Mouse (Mus musculus): Measurements from ENCODE around the gene Man1a2. TPM values are rescaled to one million over a fixed set of nuclear protein-coding genes. Genes with fewer than 3 reads are reported as not detected.

Man1a2 gene
- total RNA-seq (2022) = 100 to 1,000 TPM; 128 to 161 (median 154) TPM

DNA sequence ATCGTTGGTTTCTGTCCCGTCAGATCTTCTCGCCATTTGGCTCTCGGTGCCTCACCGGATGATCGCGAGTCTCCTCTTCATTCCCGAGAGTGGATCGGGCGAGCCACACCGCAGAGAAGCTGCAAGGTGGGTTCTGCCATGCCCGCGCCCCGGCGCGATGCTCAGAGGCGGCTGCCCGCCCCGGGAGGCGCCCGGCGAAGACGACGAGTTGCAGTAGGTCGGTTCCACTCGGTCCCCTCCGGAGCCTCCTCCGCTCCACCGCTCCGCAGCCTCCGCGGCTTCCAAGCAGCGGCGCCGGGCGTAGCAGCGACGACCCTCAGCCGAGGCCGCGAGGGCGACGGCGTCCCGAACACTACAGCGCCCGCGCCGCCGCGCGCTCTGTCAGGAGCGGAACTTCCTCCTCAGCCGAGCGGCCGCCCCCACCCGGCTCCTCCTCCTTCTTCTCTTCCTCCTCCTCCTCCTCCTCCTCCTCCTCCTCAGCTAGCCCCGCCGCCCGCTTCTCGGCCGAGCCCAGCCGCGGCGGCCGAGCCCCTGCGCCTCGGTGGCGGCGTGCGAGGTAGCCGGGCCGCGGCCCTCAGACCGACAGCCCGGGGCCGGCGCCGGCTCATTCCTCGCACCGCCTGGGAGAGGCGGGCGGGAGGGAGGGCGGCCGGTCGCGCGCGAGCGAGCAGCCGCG lies at the start of gene Man1a2:
Gene Man1a2, minus strand, starts transcription at position 417 of the 676 bp plus-strand sequence.
- peak; percentile 73 for DNase-seq (ENCODE audit: low spot score in 2 of 2)

DNA sequence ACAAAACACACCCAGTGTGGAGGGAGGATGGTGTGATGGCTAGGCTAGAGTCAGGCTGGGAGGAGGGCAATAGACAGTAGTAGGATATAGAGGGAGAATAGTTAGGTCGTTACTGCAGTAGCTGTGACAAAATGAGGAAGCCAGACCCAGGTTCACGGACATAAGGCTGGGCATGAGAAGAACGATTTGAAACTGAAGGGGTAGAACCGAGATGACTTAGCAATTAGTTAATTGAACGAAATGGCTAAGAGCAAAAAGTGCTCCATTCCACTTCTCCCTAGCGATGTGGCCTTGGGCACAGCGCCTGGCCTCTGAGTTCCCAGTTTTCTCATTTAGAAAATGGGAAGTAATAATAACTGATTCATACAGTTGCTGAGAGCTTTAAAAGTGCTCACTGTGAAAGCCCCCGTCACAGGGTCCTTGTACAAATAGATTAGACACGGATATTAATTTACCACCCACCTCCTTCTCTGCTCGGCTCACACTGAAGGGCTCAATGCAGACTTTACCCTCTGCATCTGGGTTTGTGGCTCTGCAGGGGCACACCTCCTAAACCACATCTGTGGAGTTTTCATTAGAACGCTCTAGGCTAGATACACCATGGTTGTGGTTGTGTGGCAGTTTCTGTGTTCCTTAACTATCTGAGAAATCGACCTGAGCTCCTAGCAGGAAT lies 49.3 kb upstream of the Man1a2 start:
- no peak for DNase-seq (ENCODE audit: low spot score in 2 of 2)

DNA sequence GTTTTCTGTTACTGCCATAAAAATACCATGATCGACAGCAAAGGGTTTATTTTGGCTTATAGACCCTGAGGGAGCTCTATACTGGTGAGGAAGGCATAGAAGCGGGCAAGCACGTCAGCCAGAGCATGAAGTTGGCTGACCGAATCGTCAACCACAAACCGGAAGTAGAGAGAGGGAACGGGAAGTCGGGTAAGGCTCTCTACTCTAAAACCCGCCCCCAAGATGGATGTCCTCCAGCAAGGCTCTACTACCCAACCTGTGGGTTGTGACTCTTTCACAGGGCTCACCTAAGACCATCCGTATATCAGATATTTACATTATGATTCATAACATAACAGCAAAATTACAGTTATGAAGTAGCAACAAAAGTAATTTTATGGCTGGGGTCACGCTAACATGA lies 46.6 kb upstream of the Man1a2 start:
- no peak for DNase-seq (ENCODE audit: low spot score in 2 of 2)

DNA sequence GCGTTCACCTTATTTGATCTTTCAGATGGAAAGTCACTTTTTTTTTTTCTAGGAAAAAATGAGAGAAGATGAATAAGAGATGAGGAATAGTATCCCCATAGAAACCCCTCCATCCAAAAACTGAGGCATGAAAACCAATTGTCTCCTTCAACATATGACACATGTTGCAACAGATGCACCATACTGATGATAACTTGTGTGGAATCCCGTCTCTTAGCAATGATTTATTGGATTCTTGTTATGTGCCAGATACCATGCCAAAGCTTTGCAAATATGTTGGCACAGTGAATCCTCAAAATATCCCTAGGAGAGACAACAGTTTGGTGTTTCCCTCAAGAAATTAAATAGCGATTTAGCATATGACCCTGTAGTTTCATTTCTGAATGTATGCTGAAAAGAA lies 46.0 kb upstream of the Man1a2 start:
- DNase-seq (ENCODE audit: low spot score in 2 of 2) = no peak

DNA sequence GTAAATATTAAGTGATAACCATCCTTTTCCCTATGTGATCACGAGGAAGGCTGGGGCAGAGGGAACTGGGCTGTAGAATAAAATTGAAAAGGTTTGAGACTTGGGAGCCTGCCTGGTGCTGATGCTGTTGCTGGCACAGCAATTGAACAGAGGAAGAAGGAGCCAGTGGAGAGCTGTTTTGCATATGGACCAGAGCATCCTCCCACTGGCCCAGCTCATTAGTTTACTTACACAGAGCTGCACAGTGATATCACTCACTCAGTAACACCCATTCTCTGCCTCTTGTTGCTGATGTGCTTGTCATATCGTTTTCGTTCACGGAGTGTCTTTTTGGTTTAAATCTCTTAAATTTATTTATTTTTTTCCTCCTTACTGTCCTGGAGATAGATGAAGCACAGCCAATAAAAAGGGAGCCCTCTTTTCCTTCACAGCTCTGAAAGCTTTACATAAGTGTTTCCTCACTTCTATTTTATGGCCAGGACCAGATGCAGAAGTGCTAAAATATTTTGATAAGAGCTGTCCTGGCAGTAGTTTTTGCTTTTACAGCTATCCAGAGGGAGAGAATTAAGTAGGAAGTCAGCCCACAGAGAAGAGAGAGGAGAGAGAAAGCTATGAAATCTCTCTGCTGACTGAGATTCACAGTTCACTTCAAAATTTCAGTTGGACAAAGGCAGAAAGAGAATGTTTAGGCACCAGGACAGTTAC lies 42.9 kb upstream of the Man1a2 start:
- no peak for DNase-seq (ENCODE audit: low spot score in 2 of 2)

DNA sequence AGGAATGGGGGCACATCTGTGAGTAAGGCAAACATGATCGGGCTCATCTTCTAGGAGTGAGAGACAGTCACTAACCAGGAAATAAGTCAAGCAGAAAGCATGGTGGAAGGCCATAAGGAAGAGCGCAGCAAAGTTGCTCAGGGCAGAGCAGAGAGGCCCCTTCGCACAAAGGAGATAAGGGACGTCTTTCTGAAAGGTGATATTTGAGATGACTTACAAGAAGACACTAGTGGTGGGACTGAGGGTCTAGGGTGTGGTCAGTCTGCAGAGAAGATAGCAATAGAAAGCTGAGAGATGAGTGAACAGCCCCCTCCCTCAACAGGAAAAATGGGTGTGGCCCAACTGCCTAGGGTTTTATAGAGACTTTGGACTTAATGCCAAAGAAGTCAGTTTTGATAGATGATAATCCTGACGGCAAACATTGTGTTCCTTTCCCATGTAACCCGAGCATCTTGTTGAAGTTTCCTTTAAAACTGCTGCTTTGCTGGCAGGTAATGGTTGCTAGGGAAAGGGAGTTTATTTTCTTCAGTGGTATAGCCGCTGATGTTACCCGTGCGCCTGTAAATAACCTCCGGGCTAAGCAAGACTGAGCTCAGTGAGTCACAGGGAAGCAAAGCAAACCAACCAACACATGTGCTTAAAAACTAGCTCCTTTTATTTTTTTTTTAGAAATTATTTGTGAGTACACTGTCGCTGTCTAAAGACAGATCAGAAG lies 40.8 kb upstream of the Man1a2 start:
- no peak for DNase-seq (ENCODE audit: low spot score in 2 of 2)

DNA sequence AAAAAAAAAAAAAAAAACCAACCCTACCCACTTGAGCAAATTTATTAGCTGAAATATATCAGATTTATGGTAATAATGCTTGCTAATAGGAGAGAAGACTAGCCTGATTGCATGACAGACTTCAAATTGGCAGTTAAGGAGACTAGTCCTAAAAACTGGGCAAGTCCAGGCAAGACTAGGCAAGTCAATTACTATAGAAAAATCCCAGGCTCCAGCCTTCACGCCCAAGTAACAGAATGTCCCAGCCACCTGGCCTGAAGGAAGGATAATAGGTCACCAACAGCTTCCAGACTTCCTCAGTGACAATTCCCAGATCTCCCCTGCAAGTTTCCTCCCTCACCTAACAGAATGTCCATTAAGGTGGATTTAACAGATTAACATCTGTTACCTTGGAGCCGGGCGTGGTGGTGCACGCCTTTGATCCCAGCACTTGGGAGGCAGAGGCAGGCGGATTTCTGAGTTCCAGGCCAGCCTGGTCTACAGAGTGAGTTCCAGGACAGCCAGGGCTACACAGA lies 35.5 kb upstream of the Man1a2 start:
- DNase-seq (ENCODE audit: low spot score in 2 of 2) = no peak

DNA sequence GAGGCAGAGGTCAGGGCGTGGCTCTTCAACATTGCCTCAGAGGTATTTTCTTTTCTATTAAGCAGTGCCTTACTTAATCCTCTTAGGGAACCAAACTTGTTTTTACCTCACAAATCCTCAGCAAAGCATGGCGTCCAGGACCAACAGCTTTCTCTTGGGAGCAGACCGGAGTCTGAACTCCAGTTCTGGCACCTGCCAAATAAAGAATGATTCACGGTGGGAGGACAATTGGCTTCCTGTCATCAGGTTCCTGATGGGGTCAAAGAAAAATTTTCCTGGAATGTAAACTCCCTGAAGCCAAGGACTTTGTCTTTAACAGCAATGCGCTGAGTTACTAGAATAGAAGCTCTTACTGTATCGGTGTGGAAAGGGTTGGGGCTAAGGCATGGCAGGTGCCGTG lies 30.9 kb upstream of the Man1a2 start:
- no peak for DNase-seq (ENCODE audit: low spot score in 2 of 2)

DNA sequence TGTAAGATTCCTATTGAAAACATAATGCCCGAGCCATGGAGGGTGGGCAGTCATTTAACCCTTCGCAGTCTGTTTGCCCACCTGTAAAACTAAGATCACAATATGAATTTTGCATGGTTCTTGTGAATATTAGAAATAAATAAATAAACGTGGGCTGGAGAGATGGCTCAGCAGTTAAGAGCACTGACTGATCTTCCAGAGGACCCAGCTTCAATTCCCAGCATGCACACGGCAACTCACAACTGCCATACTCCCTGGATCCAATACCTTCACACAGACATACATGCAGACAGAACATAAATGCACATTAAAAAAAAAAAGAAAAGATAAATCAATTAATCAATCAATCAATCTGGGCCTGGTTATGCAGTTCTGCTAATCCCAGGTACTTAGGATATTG lies 30.1 kb upstream of the Man1a2 start:
- no peak for DNase-seq (ENCODE audit: low spot score in 2 of 2)

DNA sequence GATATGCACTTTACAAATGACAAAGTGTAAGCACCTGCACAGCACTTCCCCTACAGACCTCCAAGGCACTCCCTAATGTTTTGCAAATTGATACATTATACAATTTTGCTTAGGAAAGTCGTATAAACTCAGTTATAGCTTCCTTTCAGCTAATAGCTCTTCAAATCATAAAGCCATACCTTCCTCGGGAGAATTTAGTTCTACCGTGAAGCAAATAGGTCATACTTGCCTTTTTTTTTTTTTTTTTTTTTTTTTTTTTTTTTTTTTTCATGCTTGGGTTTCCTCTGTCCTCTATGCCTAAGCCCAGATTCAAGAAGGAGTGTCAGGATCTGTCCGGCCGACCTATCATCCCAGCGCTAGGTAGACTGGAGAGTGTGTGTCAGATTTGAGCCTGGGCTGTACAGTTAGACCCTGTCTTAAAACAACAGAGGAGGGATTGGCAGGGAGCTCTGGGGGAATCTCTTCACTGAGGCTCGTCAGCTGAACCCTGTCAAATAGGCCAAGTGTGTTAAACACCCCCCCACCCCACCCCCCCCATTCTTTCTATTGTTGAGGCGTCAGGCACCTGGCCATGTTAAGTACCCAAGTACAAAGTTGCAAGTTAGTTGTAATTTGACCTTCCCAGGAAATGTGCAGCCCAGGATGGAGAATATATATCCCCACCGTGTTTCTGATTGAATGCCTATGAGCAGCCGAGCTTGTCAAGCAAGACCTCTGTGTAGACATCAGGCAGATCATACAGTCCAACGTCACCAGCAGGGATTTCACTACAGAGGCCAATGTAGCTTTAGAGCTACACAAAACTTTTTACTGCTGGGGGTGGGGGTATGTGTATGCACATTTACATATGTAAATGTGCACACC lies 28.1 kb upstream of the Man1a2 start:
- DNase-seq (ENCODE audit: low spot score in 2 of 2) = no peak

DNA sequence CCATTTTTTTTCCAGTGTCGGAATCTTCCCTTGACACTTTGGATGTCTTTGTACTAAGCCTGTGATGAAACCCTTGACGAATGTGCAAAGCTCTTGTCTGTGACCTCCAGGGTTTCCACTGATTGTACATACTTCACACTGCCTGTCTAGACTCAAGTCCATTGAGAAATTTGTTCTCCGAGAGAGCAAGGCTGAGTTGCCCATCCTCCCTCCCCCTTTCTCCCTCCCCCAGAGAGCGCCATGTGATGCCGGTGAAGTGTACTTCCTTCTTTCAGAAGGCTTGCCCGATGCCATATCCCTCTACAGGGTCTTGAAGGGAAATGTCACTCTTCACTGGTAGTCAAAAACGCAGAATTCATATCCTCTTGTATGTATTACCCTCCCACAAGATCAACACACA lies 26.8 kb upstream of the Man1a2 start:
- DNase-seq (ENCODE audit: low spot score in 2 of 2) = no peak

DNA sequence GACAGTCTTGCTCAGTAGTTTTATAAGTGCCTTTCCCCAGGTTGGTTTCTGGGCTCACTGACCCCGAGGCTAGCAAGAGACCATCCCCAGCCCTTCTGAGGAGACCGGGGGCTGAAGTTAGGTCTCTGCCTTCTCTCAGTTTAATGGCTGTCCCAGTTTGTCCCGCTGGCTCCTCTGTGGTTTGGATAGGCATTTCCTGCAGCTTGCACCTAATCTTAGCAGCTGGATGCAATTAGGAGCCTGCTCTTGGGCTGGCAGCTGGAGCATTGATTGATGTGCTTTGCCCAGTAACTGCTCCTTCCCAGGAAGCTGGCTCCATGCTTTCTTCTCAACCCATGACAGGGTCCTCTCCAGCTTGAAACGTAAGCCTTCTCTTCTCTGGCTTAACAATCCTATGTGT lies 26.2 kb upstream of the Man1a2 start:
- DNase-seq (ENCODE audit: low spot score in 2 of 2) = no peak

DNA sequence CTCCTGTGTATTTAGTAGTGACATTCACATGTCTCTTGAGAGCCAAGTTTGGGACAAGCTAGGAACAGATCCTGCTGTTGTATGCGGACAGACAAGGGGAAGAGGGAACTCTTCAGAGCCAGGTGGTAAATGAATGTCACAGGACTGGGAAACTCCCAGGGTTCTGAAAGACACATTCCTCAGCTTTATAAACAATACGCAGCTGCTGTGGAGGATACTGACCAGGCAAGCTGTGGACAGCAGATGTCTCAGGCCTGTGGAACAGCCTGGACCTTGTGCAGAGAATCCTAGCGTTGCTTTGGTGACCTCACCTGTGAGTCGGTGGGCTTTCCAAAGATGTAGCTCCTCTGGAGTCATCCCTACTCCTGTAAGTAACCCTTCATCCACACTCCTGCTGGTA lies 21.8 kb upstream of the Man1a2 start:
- no peak for DNase-seq (ENCODE audit: low spot score in 2 of 2)

DNA sequence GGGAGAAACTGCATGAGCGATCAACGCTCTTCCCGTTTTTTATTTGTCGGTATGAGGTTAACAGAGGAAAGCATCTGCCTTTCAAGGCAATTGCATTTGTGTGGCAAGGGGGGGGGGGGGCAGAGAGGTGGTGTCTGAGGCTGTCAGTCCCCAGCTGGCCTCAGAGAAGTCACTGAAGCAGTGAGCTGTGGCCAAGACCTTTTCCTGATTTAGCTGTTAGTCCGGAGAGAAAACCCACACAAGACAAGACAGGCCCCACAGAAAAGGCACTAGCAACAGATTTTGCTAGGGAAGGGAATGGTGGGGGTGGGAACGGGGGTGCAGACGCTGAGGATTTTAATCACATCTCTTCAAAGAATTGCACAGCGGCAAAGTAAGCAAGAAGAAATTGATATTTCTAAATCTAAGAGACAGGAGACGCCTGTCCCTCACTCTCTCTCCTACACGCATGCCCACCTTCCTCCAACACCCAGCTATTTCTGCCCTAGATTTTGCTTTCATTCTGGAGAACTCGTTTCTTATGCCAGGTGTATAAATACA lies 19.9 kb upstream of the Man1a2 start:
- DNase-seq (ENCODE audit: low spot score in 2 of 2) = peak in 1 of 2 experiments; percentile 41

DNA sequence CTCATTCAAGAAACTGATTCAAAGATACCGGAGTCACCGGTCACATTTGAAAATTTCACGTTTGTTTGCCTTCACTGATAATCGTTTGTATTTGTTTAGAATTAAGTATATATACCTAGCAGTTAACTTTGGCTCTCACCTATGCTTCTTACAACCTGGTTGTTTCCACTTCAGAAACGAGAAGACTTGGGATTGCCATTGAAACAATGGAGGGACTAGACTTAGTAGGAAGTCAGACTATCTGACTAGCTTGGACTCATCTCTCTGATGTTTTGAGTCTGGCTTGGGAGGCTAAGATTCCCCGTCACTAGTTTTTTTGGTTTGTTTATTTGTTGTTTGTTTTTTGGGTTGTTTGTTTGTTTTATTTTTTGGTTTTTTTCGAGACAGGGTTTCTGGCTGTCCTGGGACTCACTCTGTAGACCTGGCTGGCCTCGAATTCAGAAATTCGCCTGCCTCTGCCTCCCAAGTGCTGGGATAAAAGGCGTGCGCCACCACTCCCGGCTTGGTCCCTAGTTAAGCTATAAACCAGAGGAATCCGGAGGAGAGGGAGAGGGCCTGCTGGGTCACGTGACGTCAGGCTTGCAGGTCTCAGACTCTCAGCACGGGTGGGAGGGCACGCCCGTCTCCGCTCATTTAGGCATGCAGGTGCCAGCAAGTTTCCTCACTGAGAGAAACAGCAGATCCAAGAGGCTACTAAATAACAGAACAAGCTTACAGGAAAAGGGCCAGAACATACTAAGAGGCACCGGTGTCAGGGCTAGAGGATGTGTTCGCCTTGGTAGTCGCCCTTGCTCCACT lies 18.7 kb upstream of the Man1a2 start:
- DNase-seq (ENCODE audit: low spot score in 2 of 2) = no peak

DNA sequence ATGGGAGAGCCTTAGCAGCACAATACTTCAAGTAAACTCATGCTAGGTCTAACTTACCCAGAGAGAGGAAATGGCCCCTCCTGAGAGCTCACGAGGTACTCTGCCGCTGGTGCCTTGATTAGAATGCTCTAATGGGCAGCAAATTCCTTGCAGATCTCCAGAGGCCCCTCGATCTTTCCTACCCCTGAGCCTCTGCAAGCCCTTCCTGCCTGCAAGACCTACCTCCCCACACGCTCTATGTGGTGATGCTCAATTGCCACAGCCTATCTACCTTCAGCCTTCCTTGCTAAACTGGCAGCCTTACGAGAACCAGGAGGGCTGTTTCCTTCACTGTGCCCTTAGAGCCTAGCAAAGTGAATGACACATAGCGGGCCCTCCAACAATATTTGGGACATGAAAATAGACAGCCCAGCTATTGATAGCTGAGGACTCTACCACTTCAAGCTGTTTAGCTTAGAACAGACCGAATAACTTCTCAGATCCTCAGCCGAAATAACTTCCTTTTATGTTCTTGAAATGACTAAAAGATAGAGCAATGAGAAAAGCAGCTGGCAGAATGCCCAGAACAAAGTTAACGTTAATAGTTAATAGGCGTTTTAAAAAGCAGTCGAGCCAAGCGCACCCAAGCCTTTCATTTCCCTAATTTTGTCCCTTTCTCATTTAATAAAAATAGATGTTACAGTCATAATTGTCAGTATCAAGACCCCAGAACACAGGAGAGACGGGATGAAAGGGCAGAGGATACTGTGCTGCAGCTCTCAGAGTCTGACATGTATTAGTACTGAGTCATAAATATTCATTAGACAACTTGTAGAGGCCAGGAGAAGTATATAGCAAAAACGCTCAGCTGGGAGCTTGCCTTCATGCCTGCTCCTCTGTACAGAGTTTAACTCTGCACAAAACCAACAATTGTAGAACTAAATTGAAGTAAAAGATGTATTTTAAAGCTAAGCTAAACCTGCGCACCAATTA lies 17.9 kb upstream of the Man1a2 start:
- DNase-seq (ENCODE audit: low spot score in 2 of 2) = no peak

DNA sequence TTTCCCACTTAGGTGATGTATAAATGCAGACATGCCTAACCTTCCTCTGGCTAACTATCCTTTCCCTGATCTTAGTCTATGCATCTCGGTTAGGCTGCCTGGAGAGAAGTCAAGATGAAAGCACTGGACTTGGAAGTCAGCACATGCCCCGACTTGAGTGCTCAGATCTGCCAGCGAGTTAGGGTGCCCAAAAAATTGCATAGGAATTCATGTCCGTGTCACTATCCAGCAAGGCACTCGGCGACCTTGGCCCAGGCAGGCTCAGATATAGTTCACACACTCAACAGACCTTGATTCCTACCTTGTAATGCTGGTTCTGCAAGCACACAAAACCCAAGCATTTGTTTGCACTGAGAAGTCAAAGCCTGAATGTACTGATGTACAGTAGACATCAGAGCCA lies 3.4 kb upstream of the Man1a2 start:
- no peak for DNase-seq (ENCODE audit: low spot score in 2 of 2)

DNA sequence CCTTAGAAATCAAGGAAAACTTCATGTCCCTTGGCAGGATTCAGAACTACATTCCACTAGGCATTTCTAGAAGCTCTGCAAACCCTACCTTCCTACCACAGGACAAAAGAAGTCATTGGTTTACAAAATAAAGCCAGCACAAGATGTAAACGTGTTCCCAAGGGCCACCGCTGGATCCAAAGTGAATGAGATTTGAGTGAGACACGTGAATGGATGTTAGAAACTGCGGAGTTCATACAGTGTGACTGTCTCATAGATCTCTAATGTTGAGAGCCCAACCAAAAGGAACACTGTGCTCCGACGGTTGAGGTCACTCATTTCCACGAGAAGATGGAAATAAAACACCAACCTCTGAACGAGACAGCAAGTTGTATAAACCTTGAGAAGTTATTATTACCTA lies 1.5 kb upstream of the Man1a2 start:
- no peak for DNase-seq (ENCODE audit: low spot score in 2 of 2)
